Mouse (Mus musculus) layer of hippocampus, adult 11-12 months (tissue): ENCODE data around the gene Itgav.

Experiments
- DNase-seq: peaks from one replicate; pipeline ENCODE4 v3.0.0; 2022; ENCODE audit warnings: low spot score

The Itgav gene

DNA sequence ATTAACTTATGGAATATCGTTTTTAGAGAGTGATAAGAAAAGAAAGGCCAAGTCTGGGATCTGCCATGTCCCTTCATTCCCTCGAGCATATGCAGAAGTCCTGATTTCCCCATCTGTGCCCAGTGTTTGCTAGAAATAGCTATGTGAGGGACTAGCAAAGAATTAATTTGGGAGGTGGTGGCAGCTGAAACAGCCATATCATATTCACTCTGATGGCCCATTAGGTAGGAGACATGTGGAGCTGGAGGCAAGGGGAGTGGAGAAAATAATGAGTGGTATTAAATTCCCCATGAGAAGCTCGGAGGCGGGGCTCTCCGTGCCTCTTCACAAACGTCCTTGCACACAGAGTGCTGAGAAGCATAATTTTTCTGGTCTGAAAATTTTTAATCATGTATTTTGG, 92.0 kb downstream of the Itgav start:
- DNase-seq = no peak

DNA sequence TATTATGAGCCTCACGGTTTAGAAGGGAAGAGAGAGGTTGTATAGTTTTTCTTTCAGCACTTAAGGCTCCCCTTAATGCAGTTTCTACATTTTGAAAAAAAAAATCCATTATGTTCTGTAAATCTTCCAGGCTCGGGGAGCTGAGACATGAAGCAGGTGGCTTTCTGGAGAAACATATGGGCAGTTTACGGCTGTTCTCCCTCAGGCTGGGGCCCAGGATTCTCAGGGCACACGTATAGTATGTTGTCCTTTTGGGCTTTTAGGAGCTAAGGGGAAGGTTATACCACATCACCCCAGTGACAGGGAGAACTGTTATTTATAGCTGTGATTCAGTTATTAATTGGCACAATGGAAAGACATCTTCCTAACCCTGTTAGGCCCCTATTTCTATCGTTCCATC, 101.0 kb downstream of the Itgav start:
- DNase-seq = no peak

DNA sequence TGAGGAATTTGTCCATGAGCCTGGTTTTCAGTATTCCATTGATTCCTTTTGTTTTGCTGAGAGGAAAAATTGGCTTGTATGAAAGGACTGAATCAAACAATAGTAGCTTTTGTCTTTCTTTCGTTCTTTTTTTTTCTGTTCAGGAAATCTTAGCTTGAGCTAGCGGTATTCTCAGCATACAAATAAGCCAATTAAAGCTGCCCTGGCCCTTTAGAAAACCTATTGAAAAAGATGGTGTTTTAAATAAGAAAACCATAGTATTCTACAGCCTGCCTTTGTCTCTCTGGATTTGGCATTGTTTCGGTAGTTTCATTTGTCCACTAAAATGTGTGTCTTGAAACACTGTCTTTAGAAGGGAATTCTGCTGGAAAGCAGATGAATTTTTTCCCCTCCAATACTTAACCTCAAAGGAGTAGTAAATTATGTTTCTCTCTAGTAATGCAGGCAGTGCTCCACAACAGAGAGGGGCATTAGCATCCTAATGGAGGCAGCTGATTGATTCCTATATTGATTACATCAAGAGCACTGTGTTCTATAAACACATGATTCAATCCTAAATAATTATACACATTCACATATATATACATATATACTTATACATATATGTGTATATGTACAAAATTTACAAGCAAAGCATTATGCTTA, 104.8 kb downstream of the Itgav start:
- DNase-seq = no peak

DNA sequence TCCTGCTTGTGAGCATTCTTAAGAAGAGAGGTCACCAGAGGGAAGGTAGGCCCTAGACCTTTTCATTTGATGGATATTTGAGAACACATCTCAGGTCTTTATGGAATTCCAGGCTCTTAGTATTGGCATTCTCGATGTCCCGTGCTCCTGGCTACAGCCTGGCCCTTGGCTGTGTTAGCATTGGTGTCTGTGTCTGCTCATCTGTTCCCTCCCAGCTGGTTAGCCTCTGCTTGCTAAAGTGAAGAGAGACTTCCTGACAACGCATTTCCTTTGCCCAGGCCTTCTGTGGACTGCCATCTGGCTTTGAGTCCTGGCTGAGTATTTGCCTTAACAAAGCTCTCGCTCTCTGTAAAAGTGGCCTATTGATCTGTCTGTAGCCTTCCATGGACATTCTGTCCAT, 108.7 kb downstream of the Itgav start:
- DNase-seq = peak; percentile 26

DNA sequence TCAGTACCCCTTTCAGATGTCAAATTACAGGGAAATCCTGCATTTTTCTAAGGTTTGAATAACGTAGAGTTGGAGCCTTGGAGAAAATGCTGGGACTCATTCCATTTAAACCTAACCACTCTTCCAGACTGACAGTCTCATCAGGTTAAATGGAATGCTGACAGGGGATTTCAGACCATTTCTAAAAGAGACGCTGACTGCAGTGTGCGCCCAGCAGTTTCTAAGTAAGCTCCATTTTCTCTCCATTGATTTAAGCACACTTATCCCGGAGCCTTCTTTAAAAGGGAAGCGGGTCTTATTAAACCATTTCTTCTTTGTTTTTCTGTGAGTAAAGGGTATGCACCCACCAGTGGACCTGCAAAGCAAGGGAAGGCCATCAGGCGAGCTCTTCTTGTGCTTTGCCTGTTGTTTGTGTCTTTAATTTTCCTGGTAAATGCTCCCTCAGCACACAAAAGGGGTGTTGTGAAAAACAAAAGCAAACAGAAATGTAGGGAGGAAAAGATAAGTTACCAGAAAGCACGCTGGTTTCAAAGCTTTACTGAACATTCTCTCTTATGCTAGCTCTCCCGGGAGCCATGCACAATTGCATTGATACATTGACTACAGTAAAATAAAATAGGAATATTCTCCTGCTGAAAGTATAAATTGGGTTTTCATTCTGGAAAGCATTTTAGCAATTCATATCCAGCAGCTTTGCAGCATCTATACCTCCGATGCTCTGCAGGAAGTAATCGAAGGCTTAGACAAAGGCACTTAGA, 111.3 kb downstream of the Itgav start:
- no peak for DNase-seq

DNA sequence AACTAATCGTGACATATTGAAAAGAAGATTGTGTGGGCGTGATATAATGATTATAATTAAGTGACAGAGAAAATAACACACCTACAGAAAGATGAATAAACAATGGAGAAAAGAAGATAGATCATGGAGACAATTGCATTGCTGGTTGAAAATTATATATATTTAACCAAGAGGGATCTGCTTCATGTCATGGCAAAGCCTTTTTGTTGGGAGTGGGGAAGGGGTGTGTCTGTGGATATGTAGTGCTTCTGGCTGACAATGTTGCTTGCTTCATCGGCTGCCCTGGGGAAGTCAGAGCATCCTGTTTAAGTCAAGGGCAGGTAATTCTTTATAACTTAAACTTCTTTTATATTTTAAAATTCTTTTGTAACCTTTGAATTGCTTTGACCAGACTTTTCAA, 124.3 kb downstream of the Itgav start:
- no peak for DNase-seq

DNA sequence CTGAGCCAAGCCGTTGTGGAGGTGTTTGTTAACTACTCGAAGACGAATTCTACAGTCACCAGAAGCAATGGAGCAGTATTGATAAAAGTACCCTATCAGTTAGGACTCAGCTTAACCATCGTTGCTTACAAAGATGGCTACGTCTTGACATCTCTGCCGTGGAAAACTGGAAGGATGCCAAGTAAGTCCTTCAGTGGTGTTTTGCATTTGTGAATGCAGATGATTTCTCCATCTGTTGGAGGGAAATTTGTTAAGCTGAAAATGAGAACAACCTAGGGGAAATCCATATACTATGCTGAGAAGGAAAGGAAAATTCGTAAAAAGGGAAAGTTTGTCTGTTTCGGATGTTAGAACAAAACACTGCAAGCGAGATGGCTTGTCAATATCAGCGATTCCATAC, 129.2 kb downstream of the Itgav start:
- no peak for DNase-seq

DNA sequence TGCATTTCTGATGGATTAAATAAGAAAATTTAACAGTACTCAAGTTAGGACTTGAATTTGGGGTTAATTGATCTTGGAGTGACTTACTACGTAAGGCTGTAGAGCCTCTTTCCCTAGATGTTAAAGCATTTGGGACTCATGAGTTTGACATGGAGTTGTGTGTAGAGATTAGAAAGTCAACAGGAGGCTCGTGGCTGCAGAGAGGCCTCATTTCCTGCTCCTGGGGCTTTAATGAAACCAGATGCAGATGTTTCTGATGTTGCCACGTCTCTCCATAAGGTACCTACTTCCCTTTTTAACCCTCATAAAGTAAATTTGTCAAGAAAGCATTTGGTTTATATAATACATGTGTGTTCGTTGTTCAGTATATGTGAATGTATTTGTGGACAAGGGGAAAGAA, 132.0 kb downstream of the Itgav start:
- DNase-seq = no peak
